Mouse (Mus musculus): Measurements from ENCODE around the gene Cwc25. TPM values are rescaled to one million over a fixed set of nuclear protein-coding genes. Genes with fewer than 3 reads are reported as not detected.

The Cwc25 gene
- total RNA-seq, 2 experiments from 2014 or later: 19.5 to 20.6 TPM

- no peak for DNase-seq (ENCODE audit: low spot score in 2 of 2)
Observed at GRCm38 (mm10) chr11:97700746-97701580, 65.4 kb downstream of the Cwc25 start.

- peak; percentile 74 to 82 for DNase-seq (ENCODE audit: low spot score in 2 of 2)
Observed at GRCm38 (mm10) chr11:97700003-97700745, 66.2 kb downstream of the Cwc25 start, which contains the start of gene Pcgf2. Gene Pcgf2 (minus strand): TSS chr11:97700497.

- peak; percentile 77 to 84 for DNase-seq (ENCODE audit: low spot score in 2 of 2)
Observed at GRCm38 (mm10) chr11:97699626-97700002, 66.7 kb downstream of the Cwc25 start.

DNA sequence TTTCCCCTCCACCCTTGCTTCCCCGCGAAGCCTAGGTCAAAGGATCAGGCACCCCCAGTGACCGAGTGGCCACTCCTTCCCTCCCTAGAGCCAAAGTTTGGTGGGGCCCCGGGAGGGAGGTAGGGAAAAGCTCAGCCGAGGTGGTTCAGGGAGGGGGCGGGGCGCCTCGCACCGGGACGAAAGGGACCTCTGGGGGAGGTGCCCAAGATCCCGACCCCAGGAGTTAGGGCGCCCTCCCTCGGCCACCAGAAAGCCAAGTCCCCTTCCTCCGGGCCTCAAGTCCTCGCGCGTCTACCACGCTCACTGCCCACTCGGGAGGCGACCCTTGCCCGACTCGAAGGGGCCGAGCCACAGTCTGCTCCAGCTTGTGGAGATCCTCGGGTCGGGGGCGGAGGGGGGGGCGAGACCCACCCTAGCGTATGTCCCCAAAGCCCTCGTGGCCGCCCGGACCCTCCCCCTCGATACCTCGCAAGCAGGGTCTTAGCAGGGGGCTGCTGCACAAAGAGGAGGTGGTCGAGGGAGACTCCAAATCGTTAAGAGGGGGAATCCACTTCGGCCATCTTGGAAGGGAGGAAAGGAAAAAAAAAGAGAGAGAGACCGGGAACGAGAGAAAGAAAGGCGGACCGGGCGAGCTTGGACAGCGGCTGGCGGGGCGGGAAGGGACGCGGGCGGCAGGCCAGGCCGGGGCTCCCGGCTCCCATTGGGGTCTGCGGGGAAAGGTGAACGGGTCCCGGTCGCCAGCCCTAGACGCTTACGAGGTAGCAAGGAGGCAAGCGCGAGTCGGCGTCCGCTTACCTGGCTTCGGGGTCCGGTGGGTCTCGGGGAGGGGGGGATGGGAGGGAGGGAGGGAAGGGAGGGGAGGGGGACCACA, 67.4 kb downstream of the Cwc25 start:
- peak; percentile 68 to 79 for DNase-seq (ENCODE audit: low spot score in 2 of 2)

- DNase-seq (ENCODE audit: low spot score in 2 of 2): no peak
Observed at GRCm38 (mm10) chr11:97697891-97698529, 68.3 kb downstream of the Cwc25 start.

DNA sequence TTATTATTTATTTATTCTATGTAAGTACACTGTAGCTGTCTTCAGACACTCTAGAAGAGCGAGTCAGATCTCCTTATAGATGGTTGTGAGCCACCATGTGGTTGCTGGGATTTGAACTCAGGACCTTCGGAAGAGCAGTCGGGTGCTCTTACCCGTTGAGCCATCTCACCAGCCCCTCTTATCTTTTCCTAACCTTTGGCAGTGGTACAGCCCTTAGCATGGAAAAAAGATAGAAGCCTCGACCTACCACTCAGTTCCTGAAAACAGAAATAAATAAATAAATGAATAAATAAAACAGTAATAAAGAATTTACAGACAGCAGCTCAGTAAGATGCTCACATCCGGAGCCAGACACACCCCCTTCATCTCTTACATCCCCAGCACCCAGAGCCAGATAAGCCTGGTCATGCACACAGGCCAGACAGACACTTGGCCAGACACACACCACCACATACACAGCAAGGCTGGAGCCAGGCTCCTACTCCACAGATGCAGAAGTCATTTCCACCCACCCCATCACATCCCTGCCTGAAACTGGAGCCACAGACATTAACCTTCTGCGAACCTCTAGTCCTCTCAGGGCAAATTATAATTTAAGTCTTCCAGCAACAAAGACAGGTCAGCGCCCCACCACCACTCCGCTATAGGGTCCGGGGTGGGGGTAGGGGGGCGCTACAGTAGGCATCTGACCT, 69.0 kb downstream of the Cwc25 start:
- DNase-seq (ENCODE audit: low spot score in 2 of 2): no peak

DNA sequence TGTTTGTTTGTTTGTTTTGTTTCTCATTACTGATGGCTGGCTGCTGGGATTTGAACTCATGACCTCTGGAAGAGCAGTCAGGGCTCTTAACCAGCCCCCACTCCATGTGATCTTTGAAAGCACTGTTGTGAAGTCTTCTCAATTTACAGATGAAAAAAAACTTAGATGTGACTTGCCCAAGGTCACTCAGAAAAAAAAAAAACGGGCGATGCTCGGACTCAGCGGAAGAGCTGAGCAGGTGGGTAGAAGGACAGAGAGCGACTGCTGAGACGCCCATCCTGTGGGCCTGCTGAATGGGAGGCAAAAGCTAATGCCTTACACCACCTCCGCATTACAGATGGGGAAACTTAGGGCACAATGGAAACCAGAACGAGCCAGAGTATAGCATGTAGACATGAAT, 69.7 kb downstream of the Cwc25 start:
- no peak for DNase-seq (ENCODE audit: low spot score in 2 of 2)

DNA sequence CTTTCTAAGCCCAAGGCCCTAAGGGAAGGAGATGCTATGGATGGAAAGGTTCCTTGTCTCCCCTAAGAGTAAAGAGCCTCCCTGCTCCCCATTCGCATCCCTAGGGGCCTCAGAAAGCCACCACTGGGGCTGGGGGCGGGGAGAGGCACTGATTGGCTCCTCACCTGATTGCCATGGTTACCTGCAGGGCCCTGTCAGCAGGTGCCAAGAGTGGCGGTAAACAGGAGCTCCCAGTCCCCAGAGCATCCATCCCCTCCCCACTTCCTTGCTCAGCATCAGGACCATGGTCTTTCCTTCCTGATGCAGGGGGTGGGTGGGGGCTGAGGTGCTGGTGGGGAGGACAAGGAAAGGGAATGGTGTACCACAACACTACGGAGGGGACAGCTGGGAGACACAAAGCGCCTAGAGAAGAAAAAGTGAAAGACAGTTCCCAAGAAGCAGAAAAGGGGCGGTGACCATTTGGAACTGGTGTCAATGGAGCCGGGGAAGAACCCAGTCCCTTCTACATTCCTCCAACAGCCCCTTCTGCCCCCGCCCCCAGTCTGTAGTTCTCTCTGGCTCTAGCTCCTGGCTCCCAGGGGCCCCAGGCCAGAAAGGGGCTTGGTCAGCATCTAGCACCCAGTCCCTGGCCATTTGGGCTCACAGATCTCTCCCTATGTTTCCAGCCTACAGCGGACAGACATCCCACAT, 70.5 kb downstream of the Cwc25 start:
- DNase-seq (ENCODE audit: low spot score in 2 of 2): peak in 1 of 2 experiments; percentile 60

Small RNA genes within 50 kb of the gene (microRNA-seq; reads per million reads assigned to microRNA genes)
- gene Mir8102: 0 reads per million in 2 experiments

Other genes with a start within 250 kb of the Cwc25 start
- 100 to 1,000 TPM; 271 to 286 TPM for gene Srcin1, start 190.4 kb downstream of the Cwc25 start, total RNA-seq (2021)
- 1 to 10 TPM; 7.4 to 9.8 TPM for gene Epop, start 136.9 kb downstream of the Cwc25 start, total RNA-seq (2021)
- 10 to 100 TPM; 50.5 to 55.5 TPM for gene Mllt6, start 103.1 kb downstream of the Cwc25 start, total RNA-seq (2021)
- gene Cisd3, start 80.7 kb downstream of the Cwc25 start, total RNA-seq (2021): 10 to 100 TPM; 34.3 to 40.1 TPM
- gene Pcgf2, start 66.1 kb downstream of the Cwc25 start, total RNA-seq (2021): 10 to 100 TPM; 51.0 to 52.0 TPM
- 100 to 1,000 TPM; 146 to 170 TPM for gene Psmb3, start 63.2 kb downstream of the Cwc25 start, total RNA-seq (2021)
- gene Pip4k2b, start 21.9 kb downstream of the Cwc25 start, total RNA-seq (2021): 100 to 1,000 TPM; 121 to 138 TPM
- under 1 TPM; 0.58 to 0.85 TPM for gene 1700001P01Rik, start 9.4 kb upstream of the Cwc25 start, total RNA-seq (2021)
- gene Rpl23, start 15.9 kb upstream of the Cwc25 start, total RNA-seq (2021): 100 to 1,000 TPM; 458 to 501 TPM
- gene Lasp1, start 32.4 kb upstream of the Cwc25 start, total RNA-seq (2021): 100 to 1,000 TPM; 148 to 150 TPM
- gene B230217C12Rik, start 74.2 kb upstream of the Cwc25 start, total RNA-seq (2021): 10 to 100 TPM; 33.9 to 34.7 TPM
- under 1 TPM; 0.45 to 0.46 TPM for gene Fbxo47, start 117.6 kb upstream of the Cwc25 start, total RNA-seq (2021)
- 1 to 10 TPM; 6.8 to 7.1 TPM for gene Plxdc1, start 219.9 kb upstream of the Cwc25 start, total RNA-seq (2021)
- 1 to 10 TPM; 2.0 to 2.1 TPM for gene Arl5c, start 229.6 kb upstream of the Cwc25 start, total RNA-seq (2021)

Measured in layer of hippocampus, postnatal 10 days (tissue).